Mouse (Mus musculus) limb, embryonic 15.5 days (tissue): ENCODE data around the gene Ccp110. TPM values are rescaled to one million over a fixed set of nuclear protein-coding genes. Genes with fewer than 3 reads are reported as not detected.

Experiments
- ATAC-seq: fragments of 200-750 bp; cut with Nextera tagmentation; 2 replicates; pipeline ENCODE4 v1.8.0; 2017; ENCODE audit warnings: low read depth, moderate TSS enrichment; ENCODE audit not compliant: insufficient number of reproducible peaks, low FRiP score, low TSS enrichment
- H3K27ac ChIP-seq: fragments of 300-500 bp; sonication (generic); 2 replicates; pipeline ENCODE4 v1.5.1; 2015; ENCODE audit warnings: moderate library complexity, mild to moderate bottlenecking, inconsistent platforms
- H3K27me3 ChIP-seq: fragments of 300-500 bp; sonication (generic); 2 replicates; pipeline ENCODE4 v1.6.1; 2015; ENCODE audit warnings: inconsistent platforms
- H3K36me3 ChIP-seq: fragments of 300-500 bp; sonication (generic); 2 replicates; pipeline ENCODE4 v1.6.1; 2015; ENCODE audit warnings: inconsistent platforms
- H3K4me1 ChIP-seq: fragments of 300-500 bp; sonication (generic); 2 replicates; pipeline ENCODE4 v1.6.1; 2015; ENCODE audit warnings: inconsistent platforms
- H3K4me2 ChIP-seq: fragments of 300-500 bp; sonication (generic); 2 replicates; pipeline ENCODE4 v1.6.1; 2015; ENCODE audit warnings: mild to moderate bottlenecking, inconsistent platforms
- H3K4me3 ChIP-seq: fragments of 300-500 bp; sonication (generic); 2 replicates; pipeline ENCODE4 v1.5.1; 2015; ENCODE audit warnings: mild to moderate bottlenecking, inconsistent platforms
- H3K9ac ChIP-seq: fragments of 300-500 bp; sonication (generic); 2 replicates; pipeline ENCODE4 v1.6.1; 2015; ENCODE audit warnings: inconsistent platforms
- H3K9me3 ChIP-seq: fragments of 300-500 bp; sonication (generic); 2 replicates; pipeline ENCODE4 v1.6.1; 2016; ENCODE audit warnings: inconsistent platforms
- WGBS: fragments of 180-500 bp; shearing (Covaris S2); methylation state at CpG from one replicate; pipeline ENCODE4 v1.1.7; 2015; 5-methylcytosine and 5-hydroxymethylcytosine counted together
- polyA plus RNA-seq: library from polyadenylated mRNA; unstranded; fragments of >200 nt; fragmentation: Nextera tagmentation; extraction: Ambion mirVana; gene quantifications from 2 replicates; pipeline ENCODE4 v1.2.1, GENCODE M21; 2015

Gene Ccp110
- polyA plus RNA-seq, 1 experiment from 2014 or later: 16.2 TPM

GRCm38 (mm10) chr7:118758369-118758768, 46.0 kb downstream of the Ccp110 start:
- H3K4me2 ChIP-seq: no peak overlapping the region
- 41% methylated on average over 4 of the region's 4 CpGs for WGBS
- H3K4me3 ChIP-seq: no peak overlapping the region
- peaks cover 73% of the 10 kb centered on the region for H3K36me3 ChIP-seq
- ATAC-seq: no peak
- H3K4me1 ChIP-seq: peaks cover 2% of the 10 kb centered on the region; the same call in 1 of the 2 replicates
- H3K27ac ChIP-seq: 0 out of 2 replicates have a peak overlapping the region, but pooled peaks have one; percentile 9
- no peak overlapping the region for H3K9ac ChIP-seq
- no peaks in the 10 kb centered on the region for H3K9me3 ChIP-seq
- H3K27me3 ChIP-seq: no peaks in the 10 kb centered on the region

GRCm38 (mm10) chr7:118759372-118759771, 47.0 kb downstream of the Ccp110 start:
- Histone ChIP-seq H3K9me3 (no peaks in the 10 kb centered on the region), H3K36me3 (peaks cover 77% of the 10 kb centered on the region), H3K27me3 (no peaks in the 10 kb centered on the region), H3K4me1 (peaks cover 2% of the 10 kb centered on the region; the same call in 1 of the 2 replicates), H3K27ac (no peak overlapping the region), H3K4me2 (no peak overlapping the region), H3K9ac (no peak overlapping the region), H3K4me3 (no peak overlapping the region)
- 65% methylated on average over 5 of the region's 5 CpGs for WGBS
- ATAC-seq: no peak

DNA sequence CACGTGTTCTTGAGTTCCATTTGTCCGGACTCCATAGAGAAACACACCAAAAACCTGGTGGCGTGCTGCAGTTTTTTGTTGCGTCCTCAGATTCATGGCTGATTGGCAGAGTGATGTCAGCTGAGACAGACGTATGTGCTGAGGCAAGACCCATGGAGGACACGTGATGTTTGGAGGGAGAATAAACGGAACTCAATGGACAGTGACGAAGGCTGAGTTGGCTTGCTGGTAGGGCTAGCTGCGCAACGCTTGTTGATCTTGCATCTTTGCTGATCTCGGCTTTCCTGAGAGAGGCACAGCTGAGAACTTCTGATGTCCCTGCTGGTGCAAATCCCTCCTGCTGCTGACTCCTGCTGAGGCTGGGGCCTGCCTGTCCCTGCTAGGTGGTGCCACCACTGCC, 51.6 kb downstream of the Ccp110 start:
- Histone ChIP-seq H3K27me3 (no peaks in the 10 kb centered on the region), H3K4me2 (no peak overlapping the region), H3K4me1 (0 out of 2 replicates have a peak, but pooled peaks cover 4% of the 10 kb centered on the region), H3K9me3 (no peaks in the 10 kb centered on the region), H3K4me3 (no peak overlapping the region), H3K9ac (no peak overlapping the region), H3K27ac (no peak overlapping the region), H3K36me3 (peaks cover 66% of the 10 kb centered on the region)
- no peak for ATAC-seq
- WGBS: 91% methylated on average over 11 of the region's 11 CpGs

DNA sequence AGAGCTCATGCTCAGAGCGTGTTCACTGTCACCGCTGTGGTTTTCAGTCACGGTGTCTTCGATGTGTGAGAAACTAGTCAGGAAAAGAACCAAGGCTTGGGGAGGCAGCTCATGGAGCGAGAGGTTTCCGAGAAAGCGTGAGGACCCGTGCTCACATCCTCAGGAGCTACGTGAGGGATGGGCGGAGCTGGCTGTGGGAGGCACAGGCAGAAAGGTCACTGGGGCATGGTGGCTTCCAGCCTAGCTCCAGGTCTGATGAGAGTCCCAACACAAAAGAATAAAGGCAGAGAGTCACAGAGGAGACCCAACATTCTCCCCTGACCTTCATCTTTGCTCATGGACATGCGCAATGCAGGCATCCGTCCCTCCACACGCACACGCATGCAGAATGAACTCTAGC, 52.4 kb downstream of the Ccp110 start:
- H3K36me3 ChIP-seq: peaks cover 64% of the 10 kb centered on the region

DNA sequence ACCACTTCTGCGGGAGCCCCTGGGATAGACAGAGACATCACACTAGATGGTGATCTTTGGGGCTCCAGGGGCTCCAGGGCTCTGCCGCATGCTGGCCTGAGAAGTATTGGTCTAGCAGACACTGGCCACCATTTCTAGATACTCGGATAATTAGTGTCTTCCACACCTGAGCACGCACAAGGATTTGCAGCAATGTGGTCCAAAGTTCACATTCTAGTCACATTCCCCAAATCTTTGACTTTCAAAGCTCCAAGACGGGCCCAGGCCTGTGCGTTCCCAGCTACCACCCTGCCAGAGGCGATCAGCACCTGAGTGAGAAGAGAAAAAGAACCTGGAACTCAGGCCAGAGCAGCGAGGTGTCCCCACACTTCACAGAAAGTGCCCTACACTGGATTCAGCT, 53.3 kb downstream of the Ccp110 start:
- H3K36me3 ChIP-seq: peaks cover 57% of the 10 kb centered on the region
- H3K9me3 ChIP-seq: no peaks in the 10 kb centered on the region
- H3K4me2 ChIP-seq: no peak overlapping the region
- no peak overlapping the region for H3K9ac ChIP-seq
- ATAC-seq: no peak
- H3K27ac ChIP-seq: no peak overlapping the region
- 0 out of 2 replicates have a peak, but pooled peaks cover 2% of the 10 kb centered on the region for H3K4me1 ChIP-seq
- no peaks in the 10 kb centered on the region for H3K27me3 ChIP-seq
- WGBS: 60% methylated on average over 8 of the region's 8 CpGs
- no peak overlapping the region for H3K4me3 ChIP-seq

More for the DNA sequence above, 52.4 kb downstream of the Ccp110 start:
- no peak overlapping the region for H3K9ac ChIP-seq
- no peaks in the 10 kb centered on the region for H3K9me3 ChIP-seq
- H3K4me2 ChIP-seq: no peak overlapping the region
- no peak for ATAC-seq
- no peak overlapping the region for H3K4me3 ChIP-seq
- 88% methylated on average over 14 of the region's 14 CpGs for WGBS
- 0 out of 2 replicates have a peak, but pooled peaks cover 2% of the 10 kb centered on the region for H3K4me1 ChIP-seq
- no peak overlapping the region for H3K27ac ChIP-seq
- H3K27me3 ChIP-seq: no peaks in the 10 kb centered on the region

GRCm38 (mm10) chr7:118766119-118766833, 53.9 kb downstream of the Ccp110 start:
- Histone ChIP-seq H3K4me3 (no peak overlapping the region), H3K27me3 (no peaks in the 10 kb centered on the region), H3K9me3 (no peaks in the 10 kb centered on the region), H3K36me3 (peaks cover 56% of the 10 kb centered on the region), H3K4me1 (0 out of 2 replicates have a peak, but pooled peaks cover 2% of the 10 kb centered on the region), H3K9ac (no peak overlapping the region), H3K27ac (no peak overlapping the region), H3K4me2 (no peak overlapping the region)
- 52% methylated on average over 18 of the region's 18 CpGs for WGBS
- no peak for ATAC-seq

DNA sequence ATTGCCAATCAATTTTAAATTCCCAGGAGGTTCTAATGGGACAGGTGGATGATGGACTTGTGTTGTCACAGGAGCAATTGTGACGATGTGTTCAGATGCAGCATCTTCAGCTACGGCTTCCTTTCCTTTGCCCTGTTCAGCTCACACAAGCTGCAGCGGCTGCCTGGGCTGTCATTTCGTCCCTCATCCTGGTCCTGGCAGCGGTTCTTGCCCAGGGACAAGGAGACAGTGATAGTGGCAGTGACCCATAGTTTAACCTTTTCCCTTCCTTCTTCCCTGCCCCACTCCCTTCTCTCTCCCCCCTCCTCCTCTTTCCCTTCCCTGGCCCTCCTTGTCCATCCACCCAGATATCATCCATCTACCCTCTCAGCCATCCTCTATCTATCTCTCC, 54.5 kb downstream of the Ccp110 start:
- Histone ChIP-seq H3K27ac (no peak overlapping the region), H3K9me3 (no peaks in the 10 kb centered on the region), H3K27me3 (no peaks in the 10 kb centered on the region), H3K9ac (no peak overlapping the region), H3K4me2 (no peak overlapping the region), H3K4me3 (no peak overlapping the region), H3K4me1 (0 out of 2 replicates have a peak, but pooled peaks cover 2% of the 10 kb centered on the region), H3K36me3 (peaks cover 50% of the 10 kb centered on the region)
- 90% methylated on average over 5 of the region's 5 CpGs for WGBS
- no peak for ATAC-seq

DNA sequence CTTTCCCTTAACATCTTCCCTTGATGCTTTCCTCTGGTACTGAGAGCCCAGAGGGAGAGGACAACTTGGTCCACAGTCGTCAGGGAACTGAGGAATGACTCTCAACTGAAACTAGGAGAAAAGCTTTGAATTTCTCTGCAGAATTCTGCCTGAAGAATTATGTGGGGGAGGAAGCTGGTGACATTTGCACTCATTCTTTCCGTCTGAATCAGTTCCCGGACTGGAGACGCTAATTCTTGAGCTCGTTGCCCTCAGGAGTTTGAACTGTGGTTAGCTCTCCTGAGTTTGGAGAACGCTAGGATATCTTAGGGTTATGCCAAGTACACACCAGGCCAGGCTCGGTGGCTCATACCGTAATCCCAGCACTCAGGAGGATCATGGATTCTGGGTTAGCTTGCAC, 56.9 kb downstream of the Ccp110 start:
- H3K36me3 ChIP-seq: peaks cover 41% of the 10 kb centered on the region
- H3K4me3 ChIP-seq: no peak overlapping the region
- H3K27me3 ChIP-seq: no peaks in the 10 kb centered on the region
- no peak overlapping the region for H3K9ac ChIP-seq
- 0 out of 2 replicates have a peak, but pooled peaks cover 2% of the 10 kb centered on the region for H3K4me1 ChIP-seq
- H3K9me3 ChIP-seq: no peaks in the 10 kb centered on the region
- 74% methylated on average over 8 of the region's 8 CpGs for WGBS
- no peak for ATAC-seq
- no peak overlapping the region for H3K27ac ChIP-seq
- H3K4me2 ChIP-seq: no peak overlapping the region

DNA sequence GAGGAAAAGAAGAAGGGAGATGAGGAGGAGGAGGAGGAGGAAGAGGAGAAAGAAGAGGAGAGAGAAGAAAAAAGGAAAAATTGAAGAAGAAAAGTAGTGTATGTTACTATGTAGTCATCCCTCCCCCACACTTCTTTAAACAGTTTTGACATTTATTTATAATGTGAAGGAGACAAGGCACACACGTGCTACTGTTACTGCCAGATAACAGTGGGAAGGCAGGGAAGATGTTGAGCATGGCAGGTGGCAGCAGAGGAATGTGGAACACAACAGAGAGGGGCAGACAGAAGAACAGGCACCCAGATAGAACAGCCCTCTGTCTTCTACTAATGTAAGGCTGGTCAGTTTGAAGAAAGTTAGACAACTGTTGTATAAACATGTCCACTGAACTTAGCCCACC, 57.3 kb downstream of the Ccp110 start:
- Histone ChIP-seq H3K4me3 (no peak overlapping the region), H3K27me3 (no peaks in the 10 kb centered on the region), H3K36me3 (peaks cover 41% of the 10 kb centered on the region), H3K9me3 (no peaks in the 10 kb centered on the region), H3K27ac (no peak overlapping the region), H3K9ac (no peak overlapping the region), H3K4me2 (no peak overlapping the region), H3K4me1 (0 out of 2 replicates have a peak, but pooled peaks cover 2% of the 10 kb centered on the region)
- 40% methylated on average over 1 of the region's 1 CpGs for WGBS
- ATAC-seq: no peak

DNA sequence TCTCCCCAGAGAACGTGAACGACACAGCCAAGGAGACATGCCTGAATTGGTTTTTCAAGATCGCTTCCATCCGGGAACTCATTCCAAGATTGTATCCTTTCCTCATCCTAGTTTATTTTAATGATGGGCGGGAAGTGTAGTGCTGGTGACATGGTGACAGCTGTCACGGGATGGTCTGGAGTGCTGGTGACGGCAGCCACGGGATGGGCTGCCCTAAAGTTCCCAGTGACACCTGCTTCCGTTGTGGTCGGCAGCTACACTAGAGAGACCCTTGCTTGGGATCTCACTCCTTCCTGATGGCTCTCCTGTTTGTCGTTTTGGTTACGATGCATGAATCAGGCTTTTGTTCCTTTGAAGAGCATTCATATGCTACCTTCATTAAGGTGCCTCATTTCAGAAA, 60.7 kb downstream of the Ccp110 start:
- WGBS: 86% methylated on average over 12 of the region's 12 CpGs
- no peaks in the 10 kb centered on the region for H3K27me3 ChIP-seq

GRCm38 (mm10) chr7:118775991-118776390, 63.6 kb downstream of the Ccp110 start:
- no peaks in the 10 kb centered on the region for H3K4me1 ChIP-seq
- H3K36me3 ChIP-seq: peaks cover 74% of the 10 kb centered on the region
- H3K9me3 ChIP-seq: no peaks in the 10 kb centered on the region
- no peak overlapping the region for H3K27ac ChIP-seq
- H3K27me3 ChIP-seq: no peaks in the 10 kb centered on the region
- H3K4me3 ChIP-seq: no peak overlapping the region
- WGBS: 81% methylated on average over 7 of the region's 7 CpGs
- no peak for ATAC-seq
- H3K4me2 ChIP-seq: no peak overlapping the region
- no peak overlapping the region for H3K9ac ChIP-seq

More for the DNA sequence above, 60.7 kb downstream of the Ccp110 start:
- no peak overlapping the region for H3K9ac ChIP-seq
- no peak overlapping the region for H3K27ac ChIP-seq
- peaks cover 58% of the 10 kb centered on the region for H3K36me3 ChIP-seq
- H3K4me3 ChIP-seq: no peak overlapping the region
- H3K4me2 ChIP-seq: no peak overlapping the region
- no peak for ATAC-seq
- no peaks in the 10 kb centered on the region for H3K9me3 ChIP-seq
- no peaks in the 10 kb centered on the region for H3K4me1 ChIP-seq

GRCm38 (mm10) chr7:118776491-118776890, 64.1 kb downstream of the Ccp110 start:
- Histone ChIP-seq H3K4me1 (no peaks in the 10 kb centered on the region), H3K27ac (no peak overlapping the region), H3K4me2 (no peak overlapping the region), H3K27me3 (no peaks in the 10 kb centered on the region), H3K9ac (no peak overlapping the region), H3K4me3 (no peak overlapping the region), H3K36me3 (peaks cover 77% of the 10 kb centered on the region), H3K9me3 (no peaks in the 10 kb centered on the region)
- ATAC-seq: no peak
- WGBS: 83% methylated on average over 9 of the region's 9 CpGs
